Mouse (Mus musculus) frontal cortex, postnatal 14 days (tissue): Measurements from ENCODE around the gene 1810046K07Rik.

Source experiments
- DNase-seq, 2 experiments: peaks; one replicate each; pipeline ENCODE4 v3.0.0; 2022; ENCODE audit warnings: low spot score in 2 of 2

Gene 1810046K07Rik

GRCm38 (mm10) chr9:51328731-51329130 lies at the start of gene 1810046K07Rik:
Gene 1810046K07Rik (minus strand): TSS chr9:51328917.
- DNase-seq, result no peak

DNA sequence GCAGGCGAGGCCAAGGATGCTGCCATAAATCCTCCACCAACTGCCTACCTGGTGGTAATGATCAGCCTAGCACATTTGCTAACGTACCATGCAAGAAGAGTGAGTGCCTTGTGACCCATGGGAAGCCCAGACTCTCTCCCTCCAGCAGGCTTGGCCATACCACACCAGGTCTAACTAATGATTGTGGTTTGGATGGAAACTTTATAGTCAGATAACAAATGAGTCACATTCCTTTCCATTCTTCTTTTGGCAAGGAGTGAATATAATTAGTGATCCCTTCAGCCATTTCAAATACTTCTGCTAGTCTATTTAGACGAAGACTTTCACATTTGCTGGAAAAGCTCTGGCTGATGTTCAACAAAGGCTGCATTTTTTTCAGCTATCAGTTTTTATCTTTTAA lies 40.8 kb upstream of the 1810046K07Rik start:
- no peak for DNase-seq

- DNase-seq, result no peak
These were observed 38.4 kb upstream of the 1810046K07Rik start for GRCm38 (mm10) chr9:51367124-51367523.

DNA sequence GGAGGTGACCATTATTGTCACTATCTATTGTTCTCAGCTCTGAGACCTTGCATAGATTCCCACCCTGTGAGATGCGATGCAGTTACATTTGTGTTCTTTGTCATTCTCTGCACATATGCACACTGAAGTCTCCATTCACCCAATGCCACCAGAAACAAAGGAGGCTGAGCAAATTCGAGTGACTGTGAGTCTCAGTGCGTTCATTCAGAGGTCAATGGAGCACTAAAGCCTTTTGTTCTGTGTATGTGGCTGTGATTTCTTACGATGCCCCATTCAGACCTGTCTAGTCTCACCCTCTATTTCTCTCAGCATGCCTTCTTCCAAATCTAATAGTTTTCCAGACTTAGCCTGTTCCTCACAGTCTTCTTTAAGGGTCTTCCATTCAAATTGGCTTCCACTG lies 35.3 kb upstream of the 1810046K07Rik start:
- DNase-seq, result no peak

GRCm38 (mm10) chr9:51353511-51353910 lies 24.8 kb upstream of the 1810046K07Rik start:
- DNase-seq, result no peak

DNA sequence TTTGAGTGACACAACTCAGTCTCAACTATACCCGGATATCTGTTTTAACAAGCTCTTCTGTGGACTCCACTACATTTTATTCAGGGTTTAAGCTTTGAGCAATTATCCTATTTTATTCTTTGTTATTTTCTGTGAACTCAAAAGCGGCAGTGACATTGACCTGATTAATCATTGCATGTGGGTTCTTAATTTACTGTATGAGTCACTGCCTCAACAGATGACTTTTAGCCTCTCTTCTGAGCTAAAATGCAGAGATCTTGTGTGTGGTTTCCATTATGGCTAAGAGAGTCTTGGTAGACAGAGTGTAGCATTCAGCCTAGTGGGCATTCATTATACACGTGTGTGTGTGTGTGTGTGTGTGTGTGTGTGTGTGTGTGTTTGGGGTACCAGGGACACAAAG lies 24.2 kb upstream of the 1810046K07Rik start:
- no peak for DNase-seq

DNA sequence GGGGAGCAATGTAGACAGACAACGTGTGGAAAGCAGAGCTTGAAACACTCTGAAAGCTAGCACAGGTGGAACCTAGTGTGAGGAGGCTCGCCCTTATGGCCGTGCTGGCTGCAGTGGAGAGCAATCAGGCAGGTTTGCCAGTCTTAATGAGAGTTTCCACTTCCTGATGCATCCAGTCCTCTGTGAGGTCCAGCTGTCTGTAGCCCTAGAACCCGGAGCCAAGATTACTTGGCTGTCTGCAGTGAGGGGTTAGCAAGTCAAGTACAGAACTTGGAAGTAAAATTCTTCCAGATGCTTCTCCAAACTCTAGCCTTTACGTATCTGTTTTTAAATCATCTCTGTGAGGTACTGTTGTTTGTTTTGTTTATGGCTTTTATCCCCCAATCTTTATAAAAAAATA lies 20.7 kb upstream of the 1810046K07Rik start:
- DNase-seq, result no peak

DNA sequence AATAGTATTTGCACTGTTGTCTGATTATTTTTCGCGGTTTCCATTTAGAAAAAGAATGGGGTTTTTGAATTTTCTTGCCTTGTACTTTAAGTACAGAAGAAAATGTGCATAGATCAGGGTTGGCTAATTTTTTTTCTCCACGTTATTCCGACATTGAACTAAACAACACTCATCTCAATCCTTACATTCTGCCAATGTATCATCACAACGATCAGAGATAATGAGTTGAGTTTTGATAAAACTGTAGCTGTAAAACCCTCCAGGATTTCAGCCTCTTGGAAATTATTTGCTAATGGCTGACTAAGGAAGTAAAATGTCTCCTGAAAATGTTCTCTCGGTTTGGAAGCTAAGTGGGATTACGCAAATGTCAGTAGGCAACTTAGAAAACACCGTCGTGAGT lies 17.1 kb upstream of the 1810046K07Rik start:
- no peak for DNase-seq

DNA sequence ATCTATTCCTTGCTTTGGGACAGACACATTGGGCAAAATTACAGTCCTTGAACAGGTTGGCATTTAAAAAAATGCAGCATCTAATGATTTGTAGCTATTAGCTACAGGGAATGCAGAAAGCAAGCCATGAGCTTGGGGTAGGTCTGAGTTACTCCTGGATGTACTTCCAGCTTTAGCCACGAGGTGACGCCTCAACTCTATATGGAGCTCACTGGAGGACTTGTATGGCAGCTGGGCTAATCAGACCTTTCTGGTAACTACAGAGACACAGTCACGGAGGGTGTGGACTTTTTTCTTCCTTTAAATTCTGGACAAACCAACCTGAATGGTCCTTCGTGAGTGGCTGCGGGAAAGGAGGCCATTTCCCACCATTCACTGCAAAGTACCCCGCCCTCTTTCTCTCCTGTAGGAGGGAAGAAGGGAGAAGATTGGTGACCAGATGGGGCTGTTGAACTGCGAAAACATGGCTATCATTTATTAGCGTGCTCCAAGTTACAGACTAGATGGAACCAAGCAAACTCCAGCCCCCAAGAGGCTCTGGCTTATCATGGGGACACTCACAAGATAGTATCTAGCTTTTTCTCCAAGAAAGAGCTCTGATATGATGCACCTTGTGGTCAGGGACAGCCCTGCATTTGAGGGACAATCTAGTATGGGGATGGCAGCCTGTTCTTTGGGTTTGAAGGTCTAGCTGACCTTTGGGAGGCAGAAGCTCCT lies 6.7 kb upstream of the 1810046K07Rik start:
- DNase-seq, result peak; percentile 66 to 87

DNA sequence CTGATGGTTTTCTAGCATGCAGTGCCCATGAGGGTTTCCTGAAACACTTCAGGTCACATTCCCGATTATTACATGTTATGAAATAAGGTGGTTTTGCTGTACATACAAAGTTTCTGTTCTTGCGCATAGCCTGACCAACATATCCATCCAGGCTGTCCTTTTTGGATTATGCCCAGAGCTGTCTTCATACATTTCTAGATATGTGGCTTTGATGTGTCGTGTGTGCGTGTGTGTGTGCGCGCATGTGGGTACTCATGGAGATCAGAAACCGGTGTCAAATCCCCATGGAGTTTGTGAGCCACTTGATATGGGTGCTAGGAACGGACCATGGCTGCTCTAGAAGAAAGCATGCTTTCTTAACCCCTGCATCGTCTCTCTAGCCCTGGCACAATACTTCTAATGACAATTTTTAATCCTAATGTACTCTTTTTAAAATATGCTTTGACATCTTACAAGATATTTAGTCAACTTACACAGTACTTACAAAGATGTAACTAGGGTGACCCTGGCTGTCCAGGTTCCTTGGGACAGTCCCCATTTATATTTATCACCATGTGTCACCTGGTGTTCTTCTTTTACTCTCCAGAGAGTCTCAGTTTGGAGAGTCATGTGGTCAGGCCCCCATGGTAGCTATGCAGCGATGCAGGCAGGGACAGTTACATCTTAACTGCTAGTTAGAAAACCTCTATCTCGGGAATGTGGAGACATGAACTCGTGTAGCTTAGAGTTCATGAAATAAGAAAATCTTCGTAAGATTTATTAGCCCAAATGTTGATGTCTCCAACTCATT lies 2.9 kb upstream of the 1810046K07Rik start:
- no peak for DNase-seq

DNA sequence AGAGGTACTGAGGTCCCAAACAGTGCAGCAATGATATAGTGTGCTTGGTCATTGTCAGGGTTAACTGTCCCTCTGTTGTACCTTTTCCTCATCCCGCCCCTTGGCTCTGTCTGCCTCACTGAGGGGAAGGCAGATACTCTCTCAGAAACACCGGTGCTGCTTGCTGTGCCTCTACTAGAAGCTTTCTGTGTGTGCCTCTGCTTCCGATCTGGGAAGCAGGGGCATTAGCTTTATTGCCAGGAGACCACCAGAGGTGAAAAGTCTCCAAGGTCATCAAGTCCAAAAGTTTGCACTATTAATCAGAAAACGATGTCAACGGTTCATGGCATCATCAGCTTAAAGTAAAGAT lies 1.2 kb downstream of the 1810046K07Rik start:
- no peak for DNase-seq

- no peak for DNase-seq
These were observed 1.8 kb downstream of the 1810046K07Rik start for GRCm38 (mm10) chr9:51326619-51327554.

DNA sequence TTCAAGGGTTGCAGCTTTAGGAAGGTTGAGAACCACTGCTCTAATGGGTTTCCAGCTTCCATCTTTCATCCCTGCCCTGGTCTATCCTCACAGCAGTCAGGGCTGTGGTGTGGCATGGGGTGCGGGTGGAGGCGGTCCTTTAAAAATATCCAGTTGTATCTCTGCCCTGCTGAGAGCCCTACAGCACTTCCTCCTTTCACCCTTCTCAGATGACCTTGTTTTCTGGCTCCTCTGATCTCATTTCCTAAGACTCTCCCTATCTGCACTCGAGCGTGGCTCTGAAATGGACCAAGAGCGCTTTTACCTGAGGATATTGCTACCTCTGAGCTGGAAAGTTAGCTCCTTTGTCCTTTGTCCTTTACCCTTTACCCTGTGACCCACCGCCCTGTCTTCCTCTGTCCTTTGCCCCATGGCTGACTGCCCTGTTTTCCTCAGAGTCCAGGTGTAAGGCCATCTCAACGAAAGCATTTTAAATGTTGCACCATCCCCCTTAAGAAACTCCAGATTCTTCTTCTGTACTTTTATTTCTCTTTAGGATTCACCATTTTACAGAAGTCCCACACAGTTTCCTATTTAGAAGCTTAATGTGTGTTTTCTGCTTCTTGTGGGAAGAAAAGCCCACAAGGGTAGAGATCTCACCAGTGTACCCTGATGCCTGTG lies 4.2 kb downstream of the 1810046K07Rik start:
- no peak for DNase-seq

DNA sequence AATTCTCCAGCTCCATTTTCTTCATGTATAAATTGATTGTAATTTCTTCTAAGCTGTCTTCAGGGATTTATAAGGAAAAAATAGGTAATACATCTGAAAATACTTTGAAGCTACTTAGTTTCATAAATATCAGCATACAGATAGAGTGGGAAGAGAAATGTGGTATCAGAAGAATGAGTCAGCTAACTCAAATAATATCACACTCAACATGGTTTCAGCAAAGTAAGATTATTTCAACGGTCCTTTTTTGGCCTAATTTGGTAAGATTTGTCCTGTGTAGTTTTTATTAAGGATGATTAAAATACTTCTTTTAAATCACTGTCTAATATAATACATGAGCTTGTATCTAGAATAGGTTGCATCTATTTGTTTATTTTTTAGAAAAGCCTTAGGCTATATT lies 8.6 kb downstream of the 1810046K07Rik start:
- DNase-seq, result no peak

DNA sequence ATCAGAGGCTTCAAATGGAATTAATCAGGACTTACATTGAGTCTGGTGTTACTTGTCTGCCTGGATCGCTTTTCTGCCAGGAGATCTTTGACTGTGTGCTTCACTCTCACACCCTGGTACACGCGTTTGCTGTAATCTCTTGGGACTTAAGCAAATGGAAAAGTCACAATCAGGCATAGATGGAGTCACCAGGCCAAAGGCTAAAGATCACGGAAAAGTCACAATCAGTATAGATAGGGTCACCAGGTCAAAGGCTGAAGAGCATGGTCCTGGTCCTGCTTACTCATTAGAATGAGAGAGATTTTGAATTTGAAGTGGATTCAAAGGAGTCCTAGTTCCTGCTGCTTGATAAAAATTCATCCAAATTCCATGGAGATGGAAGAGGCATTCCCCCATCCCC lies 10.5 kb downstream of the 1810046K07Rik start:
- DNase-seq, result no peak

- DNase-seq, result no peak
These were observed 11.4 kb downstream of the 1810046K07Rik start for GRCm38 (mm10) chr9:51317322-51317721.

GRCm38 (mm10) chr9:51315402-51316063 lies 13.2 kb downstream of the 1810046K07Rik start:
- DNase-seq, result no peak

- DNase-seq, result no peak
These were observed 16.0 kb downstream of the 1810046K07Rik start for GRCm38 (mm10) chr9:51312554-51313317.

- DNase-seq, result no peak
These were observed 18.2 kb downstream of the 1810046K07Rik start for GRCm38 (mm10) chr9:51310515-51310914.

DNA sequence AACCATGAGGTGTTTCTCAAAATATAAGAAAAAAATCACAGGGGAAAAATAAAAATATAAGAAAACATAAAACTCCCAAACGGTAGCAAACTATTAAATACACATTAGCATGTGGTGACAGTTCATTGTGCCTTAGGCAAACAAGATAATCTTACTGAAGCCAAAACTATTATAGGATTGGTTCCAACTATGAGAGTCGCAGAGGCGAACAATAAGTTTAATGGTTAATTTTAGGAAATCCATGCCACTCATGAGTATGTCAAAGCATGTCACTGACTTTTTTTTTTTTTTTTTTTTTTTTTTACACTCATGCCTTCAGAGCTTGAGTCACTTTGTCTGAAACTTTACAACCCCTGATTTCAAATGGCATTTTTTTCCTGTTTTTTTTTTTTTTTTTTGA lies 22.4 kb downstream of the 1810046K07Rik start:
- no peak for DNase-seq
